Mouse (Mus musculus): ENCODE data around the gene Magi1.

- TF ChIP-seq CTCF (IDR thresholded peaks at IDR 0.05; ENCODE audit: borderline replicate concordance, extremely low read depth, insufficient read depth, insufficient read length), result no peak
- TF ChIP-seq POLR2A (IDR thresholded peaks at IDR 0.05; ENCODE audit: borderline replicate concordance, extremely low read depth, insufficient read depth, insufficient read length, poor library complexity, severe bottlenecking), result no peak
Observed at GRCm38 (mm10) chr6:93818494-93818893, 465.2 kb downstream of the Magi1 start.

Data from brain, embryonic 14.5 days (tissue).